Mouse (Mus musculus): ENCODE measurements at regions not wholly inside any gene's neighbourhood (a gene's known extent, or its start where the extent isn't known, plus 50 kb on each side); places are given as distances from the start of the nearest gene placed in this dataset.

- H3K9me3 ChIP-seq (replicated peaks; ENCODE audit: insufficient read depth, low read length) = no peaks in the 10 kb centered on the region
- H3K36me3 ChIP-seq (ENCODE audit: control insufficient read depth in 1 of 2, insufficient read depth in 2 of 2, low read length in 2 of 2) = no peaks in the 10 kb centered on the region
- no peak for DNase-seq (ENCODE audit: low read depth, low spot score)
- no peak for TF ChIP-seq ZNF384 (IDR thresholded peaks at IDR 0.05; ENCODE audit: low read depth, low read length)
- TF ChIP-seq CHD2 (IDR thresholded peaks at IDR 0.05; ENCODE audit: low read length) = no peak
- no peak for TF ChIP-seq CHD1 (IDR thresholded peaks at IDR 0.05; ENCODE audit: low read depth, low read length)
- TF ChIP-seq UBTF (IDR thresholded peaks at IDR 0.05; ENCODE audit: borderline replicate concordance, insufficient read depth, low read depth, low read length) = no peak
- TF ChIP-seq SIN3A (IDR thresholded peaks at IDR 0.05; ENCODE audit: low read length) = no peak
- TF ChIP-seq BHLHE40 (IDR thresholded peaks at IDR 0.05; ENCODE audit: borderline replicate concordance, low read depth, low read length) = no peak
- no peak for TF ChIP-seq TAL1 (IDR thresholded peaks at IDR 0.05; ENCODE audit: low read length)
- TF ChIP-seq ZC3H11A (IDR thresholded peaks at IDR 0.05; ENCODE audit: low read depth, low read length) = no peak
- no peak for TF ChIP-seq EP300 (IDR thresholded peaks at IDR 0.05; ENCODE audit: low read depth in 1 of 2, low read length in 2 of 2)
- TF ChIP-seq TBP (IDR thresholded peaks at IDR 0.05; ENCODE audit: low read depth, low read length) = no peak
- H3K4me1 ChIP-seq (ENCODE audit: control insufficient read depth in 1 of 2, insufficient read depth in 2 of 2, low read length in 2 of 2) = no peaks in the 10 kb centered on the region
- H3K27ac ChIP-seq (ENCODE audit: control insufficient read depth, low read depth, low read length) = no peak overlapping the region
- no peaks in the 10 kb centered on the region for H3K27me3 ChIP-seq (ENCODE audit: control insufficient read depth in 1 of 2, insufficient read depth in 2 of 2, low read length in 2 of 2)
- H3K79me2 ChIP-seq (ENCODE audit: control insufficient read depth, insufficient read depth, low read length, poor library complexity) = no peaks in the 10 kb centered on the region
- no peak overlapping the region for H3K4me3 ChIP-seq (ENCODE audit: control insufficient read depth in 1 of 2, insufficient read depth in 1 of 2, low read depth in 2 of 2, low read length in 2 of 2)
- H3K9ac ChIP-seq (ENCODE audit: control insufficient read depth, low read depth, low read length, poor library complexity, severe bottlenecking) = no peak overlapping the region
Observed at GRCm38 (mm10) chr2:46280822-46281221, 1163.6 kb upstream of the Zeb2 start.

GRCm38 (mm10) chr2:46261618-46262017 lies 1144.4 kb upstream of the Zeb2 start:
- TF ChIP-seq ZKSCAN1 (IDR thresholded peaks at IDR 0.05; ENCODE audit: low read depth, low read length) (no peak), GABPA (IDR thresholded peaks at IDR 0.05; ENCODE audit: low read depth, low read length) (no peak), CHD1 (IDR thresholded peaks at IDR 0.05; ENCODE audit: low read depth, low read length) (no peak), MAFK (IDR thresholded peaks at IDR 0.05; ENCODE audit: borderline replicate concordance, low read depth, low read length) (no peak), SIN3A (IDR thresholded peaks at IDR 0.05; ENCODE audit: low read length) (no peak), E2F4 (IDR thresholded peaks at IDR 0.05; ENCODE audit: borderline replicate concordance, low read depth, low read length) (no peak), RAD21 (IDR thresholded peaks at IDR 0.05; ENCODE audit: low read depth, low read length) (no peak), TCF12 (IDR thresholded peaks at IDR 0.05; ENCODE audit: low read depth, low read length) (no peak), JUND (IDR thresholded peaks at IDR 0.05; ENCODE audit: low read depth, low read length) (no peak), ELF1 (IDR thresholded peaks at IDR 0.05; ENCODE audit: low read depth, low read length) (no peak), MXI1 (IDR thresholded peaks at IDR 0.05; ENCODE audit: low read depth, low read length) (no peak), SMC3 (IDR thresholded peaks at IDR 0.05; ENCODE audit: low read depth, low read length) (no peak), CHD2 (IDR thresholded peaks at IDR 0.05; ENCODE audit: low read length) (no peak), MAZ (IDR thresholded peaks at IDR 0.05; ENCODE audit: low read depth, low read length) (no peak), NELFE (IDR thresholded peaks at IDR 0.05; ENCODE audit: low read depth, low read length) (no peak)

More at GRCm38 (mm10) chr2:46261618-46262017, 1144.4 kb upstream of the Zeb2 start:
- no peak overlapping the region for H3K9ac ChIP-seq (ENCODE audit: control insufficient read depth, low read depth, low read length, poor library complexity, severe bottlenecking)
- H3K27ac ChIP-seq (ENCODE audit: control insufficient read depth, low read depth, low read length) = no peak overlapping the region
- DNase-seq (ENCODE audit: low read depth, low spot score) = no peak
- no peaks in the 10 kb centered on the region for H3K36me3 ChIP-seq (ENCODE audit: control insufficient read depth in 1 of 2, insufficient read depth in 2 of 2, low read length in 2 of 2)
- H3K4me3 ChIP-seq (ENCODE audit: control insufficient read depth in 1 of 2, insufficient read depth in 1 of 2, low read depth in 2 of 2, low read length in 2 of 2) = no peak overlapping the region
- H3K9me3 ChIP-seq (replicated peaks; ENCODE audit: insufficient read depth, low read length) = no peaks in the 10 kb centered on the region
- H3K27me3 ChIP-seq (ENCODE audit: control insufficient read depth in 1 of 2, insufficient read depth in 2 of 2, low read length in 2 of 2) = no peaks in the 10 kb centered on the region
- no peaks in the 10 kb centered on the region for H3K4me1 ChIP-seq (ENCODE audit: control insufficient read depth in 1 of 2, insufficient read depth in 2 of 2, low read length in 2 of 2)
- H3K79me2 ChIP-seq (ENCODE audit: control insufficient read depth, insufficient read depth, low read length, poor library complexity) = no peaks in the 10 kb centered on the region
